Comparison of ENCODE assay signal across 15 mouse cellular contexts in genomic region chr8:125175661-125176060, GRCm38 (mm10).
"Had no signal": no experiment of that assay in that cellular context is flagged by ENCODE, and none has a peak within 500 bp of the region (broad histone marks: within the 10 kb centered on the region; RNA-seq: fewer than 3 reads in every experiment).

No protein-coding gene starts in this region.

- H3K4me3 ChIP-seq: layer of hippocampus, adult 2 months; limb, embryonic 12.5 days; liver, embryonic 13.5 days; midbrain, embryonic 13.5 days; myocyte; neural tube, embryonic 15.5 days had no signal

- H3K27me3 ChIP-seq: liver, embryonic 13.5 days had no signal

- DNase-seq: kidney, adult 18-20 months; kidney, postnatal 10 days; kidney, postnatal 4 days; liver; liver, embryonic 13.5 days; liver, postnatal 0 days; right cerebral cortex, adult 18-20 months; right cerebral cortex, postnatal 25 days; thymus, postnatal 4 days had no signal

- H3K36me3 ChIP-seq: limb, embryonic 12.5 days; liver, embryonic 13.5 days; midbrain, embryonic 13.5 days; neural tube, embryonic 15.5 days had no signal

- H3K27ac ChIP-seq: layer of hippocampus, adult 2 months; limb, embryonic 12.5 days; liver, embryonic 13.5 days; midbrain, embryonic 13.5 days; stomach, postnatal 0 days had no signal

- H3K4me2 ChIP-seq: limb, embryonic 12.5 days; liver, embryonic 13.5 days; midbrain, embryonic 13.5 days; neural tube, embryonic 15.5 days had no signal

- H3K9me3 ChIP-seq: limb, embryonic 12.5 days; liver, embryonic 13.5 days; midbrain, embryonic 13.5 days; neural tube, embryonic 15.5 days had no signal

- H3K9ac ChIP-seq: limb, embryonic 12.5 days; liver, embryonic 13.5 days; liver, postnatal 0 days; midbrain, embryonic 13.5 days; neural tube, embryonic 15.5 days had no signal

- H3K4me1 ChIP-seq: liver, embryonic 13.5 days had no signal

- ATAC-seq: liver, postnatal 0 days; midbrain, embryonic 13.5 days had no signal
